Mouse (Mus musculus) ovary, postnatal 14 days (tissue): ENCODE measurements around the gene Slc44a5.
"Not testable (repeated sequence)": the region's sequence is repeated elsewhere in the genome, so short reads cannot be mapped to it uniquely, and the experiment has no call there.

Source experiments
- DNase-seq: peaks from one replicate; pipeline ENCODE4 v3.0.0; 2022; ENCODE audit warnings: low spot score

Slc44a5 gene

DNA sequence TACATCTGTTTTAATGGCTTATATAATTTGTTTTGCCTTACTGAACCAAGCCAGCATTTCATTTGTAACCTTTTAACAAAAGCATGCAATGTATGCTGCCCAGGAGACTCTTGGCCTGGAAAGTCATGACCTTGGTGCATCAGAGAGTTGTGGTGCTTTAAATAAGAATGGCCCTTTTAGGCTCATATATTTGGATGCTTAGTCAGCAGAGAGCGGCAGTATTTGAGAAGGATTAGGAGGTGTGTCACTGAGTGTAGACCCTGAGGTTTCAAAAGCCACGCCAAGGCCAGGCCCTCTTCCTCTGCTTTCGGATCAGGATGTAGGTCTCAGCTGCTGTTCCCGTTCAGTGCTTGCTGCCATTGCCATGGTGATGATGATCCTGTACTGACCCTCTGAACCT lies 3.8 kb upstream of the Slc44a5 start:
- DNase-seq, result no peak

DNA sequence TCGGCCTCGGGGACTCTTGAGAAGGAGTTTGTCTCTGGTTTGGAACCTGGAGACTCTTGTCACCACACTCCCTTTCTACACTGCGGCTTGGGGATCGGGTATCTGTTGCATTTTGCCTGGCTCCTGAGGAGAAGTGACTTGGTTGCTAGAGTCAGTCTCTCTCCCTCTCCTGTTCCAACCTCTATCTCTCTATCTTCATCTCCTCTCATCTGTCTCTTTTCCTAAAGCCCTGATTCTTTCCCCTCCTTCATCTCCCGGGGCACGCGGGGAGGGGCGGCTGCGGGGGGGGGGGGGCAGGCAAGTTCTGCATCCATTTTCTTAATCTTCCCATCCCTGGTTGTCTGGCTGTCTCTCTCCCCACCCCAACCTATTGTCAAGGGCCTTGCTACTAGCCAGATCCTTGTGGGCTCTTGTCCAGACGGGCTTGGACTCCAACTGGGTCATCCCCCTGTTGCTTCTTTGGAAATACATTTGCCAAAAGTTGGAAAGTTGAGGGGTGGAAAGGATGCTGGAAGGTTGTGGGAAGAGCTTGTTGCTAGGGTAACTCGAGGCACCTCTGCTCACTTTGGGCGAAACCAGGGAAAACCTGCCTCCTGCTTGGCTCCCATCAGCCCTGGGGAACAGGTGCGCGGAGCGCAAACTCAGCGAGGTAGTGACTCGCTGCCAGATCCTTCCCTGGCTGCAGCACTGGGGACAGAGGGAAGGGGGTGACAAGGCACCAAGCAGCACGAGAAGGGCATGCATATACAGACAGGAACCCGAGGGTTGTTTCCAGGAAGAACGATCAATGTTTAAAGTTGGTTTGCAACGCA lies 919 bp downstream of the Slc44a5 start:
- DNase-seq, result no peak

GRCm38 (mm10) chr3:153975060-153975459 lies 1.8 kb downstream of the Slc44a5 start:
- DNase-seq, result no peak

GRCm38 (mm10) chr3:153975791-153976190 lies 2.6 kb downstream of the Slc44a5 start:
- DNase-seq, result no peak

GRCm38 (mm10) chr3:153980611-153981010 lies 7.4 kb downstream of the Slc44a5 start:
- no peak for DNase-seq

GRCm38 (mm10) chr3:153984428-153985340 lies 11.4 kb downstream of the Slc44a5 start:
- DNase-seq, result no peak

DNA sequence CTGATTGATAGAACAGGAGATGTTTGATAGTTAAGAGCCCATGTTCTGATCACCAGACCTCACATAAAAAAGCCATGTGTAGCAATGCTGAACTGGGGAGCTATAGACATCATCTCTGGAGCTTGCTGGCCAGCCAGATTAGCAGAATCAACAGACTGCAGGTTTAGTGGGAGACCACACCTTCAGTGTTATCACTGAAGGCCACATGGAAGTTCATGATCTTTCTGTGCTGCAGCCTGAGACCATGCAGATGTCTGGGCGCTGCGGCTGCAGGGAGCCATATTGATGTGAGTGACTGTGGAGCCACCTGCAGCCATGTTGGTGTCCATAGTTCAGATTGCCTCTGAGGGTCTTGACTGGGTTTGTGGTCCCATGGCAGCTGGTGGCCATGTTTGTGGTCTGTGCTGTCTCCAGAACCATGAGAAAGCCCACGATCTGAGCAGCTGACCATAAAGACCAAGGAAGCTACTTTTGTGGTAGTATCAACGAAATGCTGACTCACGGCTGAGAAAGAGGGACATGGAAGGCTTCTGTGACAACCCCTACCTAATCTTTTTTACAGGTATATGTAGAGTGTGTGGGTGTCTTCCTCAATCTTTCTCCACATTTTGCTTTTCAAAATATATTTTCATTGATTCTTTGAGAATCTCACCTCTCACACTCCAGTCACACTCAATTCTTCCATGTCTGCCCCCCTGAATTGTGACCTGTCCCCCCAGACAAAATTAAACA lies 26.7 kb downstream of the Slc44a5 start:
- no peak for DNase-seq

DNA sequence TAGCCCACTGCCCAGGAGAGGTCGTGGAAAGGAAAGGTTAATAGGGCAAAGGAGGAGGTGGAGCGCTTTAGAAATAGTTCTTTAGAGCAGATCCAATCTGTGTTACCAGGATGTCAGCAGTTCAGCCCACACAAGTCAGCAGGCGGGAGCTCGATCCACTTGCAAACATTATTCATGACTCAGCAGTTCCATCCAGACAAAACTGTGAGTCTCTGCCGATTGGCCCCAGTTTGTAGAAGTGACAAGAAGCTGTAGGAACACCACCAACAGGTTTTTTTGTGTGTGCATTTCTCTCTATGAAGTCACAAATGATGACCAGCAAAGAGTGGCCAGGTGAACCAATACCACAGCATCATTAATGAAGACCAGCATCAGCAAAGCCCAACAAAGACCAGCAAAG lies 28.1 kb downstream of the Slc44a5 start:
- no peak for DNase-seq

DNA sequence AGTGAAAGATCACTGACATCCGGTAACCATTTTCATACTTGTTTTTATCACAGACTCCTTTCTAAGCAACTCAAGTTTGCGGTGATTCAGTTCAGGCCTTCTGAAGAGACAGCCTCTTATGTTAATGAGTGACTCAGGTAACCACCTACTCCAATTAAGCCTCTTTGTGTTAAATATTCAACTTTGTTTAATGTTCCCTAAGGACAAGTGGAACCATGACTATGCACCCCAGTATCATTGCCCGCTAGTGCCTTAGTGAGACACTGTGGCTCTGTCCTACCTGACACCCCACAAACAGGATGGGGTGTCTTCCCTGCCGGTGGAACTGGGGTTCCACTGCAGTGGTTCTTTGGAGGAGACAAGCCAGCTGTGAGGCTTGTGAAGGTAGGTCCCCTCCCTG lies 73.6 kb downstream of the Slc44a5 start:
- no peak for DNase-seq

- DNase-seq, result no peak
These were observed 80.1 kb downstream of the Slc44a5 start for GRCm38 (mm10) chr3:154053331-154053730.

DNA sequence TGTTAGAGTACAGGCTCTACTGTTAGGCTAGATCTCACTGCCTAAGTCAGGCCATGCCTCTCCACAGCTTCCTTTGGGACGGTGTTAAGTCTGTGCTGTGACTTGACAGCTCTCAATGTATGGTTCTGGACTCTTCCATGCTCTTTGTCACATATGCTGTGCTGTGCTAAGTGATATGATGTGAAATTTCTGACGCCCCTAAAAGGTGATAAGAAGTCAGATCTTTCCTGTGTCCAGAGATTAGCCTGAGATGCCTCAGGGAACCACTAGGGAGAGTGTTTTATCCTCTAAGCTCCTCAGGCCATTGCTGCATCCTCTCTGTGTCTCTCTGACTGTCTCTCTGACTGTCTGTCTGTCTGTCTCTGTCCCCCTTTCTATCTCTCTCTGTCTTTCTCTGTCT lies 84.2 kb downstream of the Slc44a5 start:
- no peak for DNase-seq

- no peak for DNase-seq
These were observed 85.0 kb downstream of the Slc44a5 start for GRCm38 (mm10) chr3:154058200-154058599.

DNA sequence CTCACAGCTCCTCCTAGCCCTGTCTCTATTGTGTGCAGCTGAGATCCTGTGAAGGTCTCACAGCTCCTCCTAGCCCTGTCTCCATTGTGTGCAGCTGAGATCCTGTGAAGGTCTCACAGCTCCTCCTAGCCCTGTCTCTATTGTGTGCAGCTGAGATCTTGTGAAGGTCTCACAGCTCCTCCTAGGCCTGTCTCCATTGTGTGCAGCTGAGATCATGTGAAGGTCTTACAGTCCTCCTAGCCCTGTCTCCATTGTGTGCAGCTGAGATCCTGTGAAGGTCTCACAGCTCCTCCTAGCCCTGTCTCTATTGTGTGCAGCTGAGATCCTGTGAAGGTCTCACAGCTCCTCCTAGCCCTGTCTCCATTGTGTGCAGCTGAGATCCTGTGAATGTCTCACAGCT lies 98.8 kb downstream of the Slc44a5 start:
- not testable (repeated sequence) for DNase-seq

DNA sequence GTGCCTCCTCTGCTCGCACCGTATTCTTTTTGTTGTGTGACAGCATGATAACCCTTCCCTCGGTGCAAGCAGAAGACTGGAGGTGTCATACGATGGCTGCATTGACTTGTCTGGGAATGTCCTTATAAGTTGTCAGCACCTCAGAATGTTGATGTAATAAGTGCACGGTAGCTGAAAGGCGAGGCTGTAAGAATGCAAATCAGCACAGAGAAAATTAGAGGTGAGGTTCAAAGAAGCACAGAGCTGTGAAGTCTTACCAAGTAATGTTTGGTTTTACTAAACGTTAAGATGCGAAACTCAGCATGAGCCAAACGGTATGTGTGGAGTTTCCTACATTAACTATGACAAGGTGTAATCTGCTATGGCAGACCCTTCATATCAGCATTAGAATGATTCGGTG lies 102.5 kb downstream of the Slc44a5 start:
- DNase-seq, result no peak

DNA sequence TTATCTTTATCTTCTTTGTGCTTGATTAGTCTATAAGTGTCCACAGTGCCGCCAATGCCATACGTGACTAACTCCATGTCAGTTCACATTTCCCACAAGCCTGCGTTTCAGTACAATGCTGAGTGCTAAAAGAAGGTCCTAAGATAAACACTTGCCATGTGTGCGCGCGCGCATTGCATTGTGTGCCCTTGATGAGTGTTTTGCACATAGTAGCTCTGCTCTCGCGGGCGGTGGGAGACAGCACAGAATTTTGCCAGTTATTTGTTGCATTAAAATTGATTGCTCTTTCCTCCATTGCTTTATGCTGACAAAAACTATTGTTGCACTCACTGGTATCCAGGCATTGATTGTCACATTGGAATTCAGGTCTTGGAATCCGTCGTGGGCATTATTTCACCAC lies 108.5 kb downstream of the Slc44a5 start:
- DNase-seq, result no peak

GRCm38 (mm10) chr3:154082241-154082640 lies 109.0 kb downstream of the Slc44a5 start:
- no peak for DNase-seq

- DNase-seq, result no peak
These were observed 109.7 kb downstream of the Slc44a5 start for GRCm38 (mm10) chr3:154082961-154083360.

GRCm38 (mm10) chr3:154089996-154090395 lies 116.8 kb downstream of the Slc44a5 start:
- DNase-seq, result no peak

DNA sequence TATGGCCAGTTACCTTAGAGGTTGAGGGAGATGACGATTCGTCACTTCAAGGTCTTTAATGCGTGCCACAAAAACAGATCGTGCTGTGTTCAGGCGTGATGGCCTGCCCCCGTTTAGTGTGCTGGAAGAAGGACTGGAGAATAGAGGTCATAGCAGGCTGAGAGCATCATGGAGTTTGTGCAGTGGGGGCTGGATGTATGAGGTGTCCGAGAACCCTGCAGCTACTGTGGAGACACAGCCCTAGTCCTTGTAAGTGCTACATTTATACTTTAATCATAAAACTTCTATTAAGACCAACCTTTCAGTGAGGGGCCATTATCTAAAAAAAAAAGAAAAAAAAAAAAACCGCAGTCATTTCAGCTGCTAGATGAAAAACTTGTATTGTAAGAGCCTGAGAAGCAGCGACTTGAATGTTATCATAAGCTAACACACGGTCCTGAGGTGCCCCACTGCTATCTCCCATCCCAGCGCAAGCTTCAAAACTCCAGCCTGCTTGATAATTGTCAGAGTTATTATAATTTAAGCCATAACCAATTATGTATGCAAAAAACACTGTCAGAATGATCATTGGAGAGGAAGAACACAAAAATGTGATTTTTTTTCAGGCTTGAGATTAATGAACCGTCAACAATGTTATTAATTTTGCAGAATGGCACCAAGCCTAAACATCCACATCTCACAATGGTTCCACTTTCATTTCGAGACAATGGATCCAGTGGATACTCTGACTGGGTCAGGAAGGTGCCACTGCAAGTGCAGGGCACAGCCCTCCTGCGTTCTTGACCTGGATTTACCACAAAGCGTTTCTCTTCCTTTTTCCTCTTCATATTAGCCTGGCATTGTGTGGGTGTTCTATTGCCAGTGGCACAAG lies 118.5 kb downstream of the Slc44a5 start:
- no peak for DNase-seq

DNA sequence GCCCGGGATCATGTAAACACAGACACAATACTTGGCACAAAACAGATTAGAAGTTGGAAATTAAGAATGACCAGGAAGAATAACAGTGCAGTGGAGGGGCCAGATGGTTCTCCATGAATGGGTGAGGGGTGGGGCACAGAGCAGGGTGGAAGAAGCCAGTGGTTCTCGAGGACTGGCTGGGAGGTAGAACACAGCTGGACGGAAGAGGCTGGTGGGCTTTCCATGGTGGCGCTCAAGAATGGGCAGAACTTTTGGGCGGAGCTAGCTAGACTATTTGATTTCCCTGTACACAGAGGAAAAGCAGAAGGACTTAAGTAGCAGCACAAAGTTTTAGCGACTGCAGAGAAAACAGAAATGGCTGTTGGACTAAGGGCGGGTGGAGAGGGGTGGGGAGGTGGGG lies 119.2 kb downstream of the Slc44a5 start:
- no peak for DNase-seq

DNA sequence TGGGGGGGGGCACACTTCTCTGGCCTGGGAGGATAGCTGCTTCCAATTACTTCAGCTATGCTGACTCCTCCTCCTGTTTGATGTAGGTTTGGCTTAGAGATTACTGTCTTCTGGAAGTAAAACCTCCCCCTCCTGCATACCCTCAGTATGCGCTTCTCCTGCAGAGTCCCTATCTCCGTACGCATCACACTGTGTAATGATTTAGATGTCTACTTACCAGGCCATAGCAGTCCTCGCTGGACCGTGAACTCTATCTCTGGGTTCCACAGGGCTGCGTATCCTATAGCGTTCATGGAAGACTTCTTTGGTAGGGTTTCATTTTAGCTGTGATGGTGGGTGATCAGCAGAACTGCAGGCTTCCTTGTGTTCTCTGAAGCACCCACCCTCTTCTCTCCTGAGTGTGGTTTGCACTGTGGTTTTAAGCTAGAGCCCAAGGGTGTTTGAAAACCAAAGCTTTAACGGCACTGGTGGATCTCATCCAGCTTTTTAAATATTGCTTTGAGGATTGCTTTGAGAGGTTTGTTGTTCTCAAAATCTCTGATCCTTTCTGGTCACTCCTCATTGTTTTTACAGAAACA lies 120.6 kb downstream of the Slc44a5 start:
- no peak for DNase-seq
